Mouse (Mus musculus) heart, embryonic 10.5 days (tissue): Measurements from ENCODE around the gene Scamp3. TPM values are rescaled to one million over a fixed set of nuclear protein-coding genes. Genes with fewer than 3 reads are reported as not detected.
"Not testable (repeated sequence)": the region's sequence is repeated elsewhere in the genome, so short reads cannot be mapped to it uniquely, and the experiment has no call there.

Experiments used
- DNase-seq: peaks from one replicate; pipeline ENCODE4 v3.0.0-alpha.2; 2017; ENCODE audit warnings: low spot score
- H3K27ac ChIP-seq: fragments of 300-500 bp; sonication (generic); 2 replicates; pipeline ENCODE4 v1.5.1; 2016; ENCODE audit warnings: mild to moderate bottlenecking
- H3K27me3 ChIP-seq: fragments of 300-500 bp; sonication (generic); 2 replicates; pipeline ENCODE4 v1.6.1; 2016; ENCODE audit warnings: mild to moderate bottlenecking; ENCODE audit not compliant: poor library complexity, insufficient read depth, severe bottlenecking
- H3K36me3 ChIP-seq: fragments of 300-500 bp; sonication (generic); 2 replicates; pipeline ENCODE4 v1.6.1; 2016; ENCODE audit warnings: mild to moderate bottlenecking, moderate library complexity
- H3K4me1 ChIP-seq: fragments of 300-500 bp; sonication (generic); 2 replicates; pipeline ENCODE4 v1.6.1; 2016; ENCODE audit warnings: mild to moderate bottlenecking
- H3K4me3 ChIP-seq: fragments of 300-500 bp; sonication (generic); 2 replicates; pipeline ENCODE4 v1.5.1; 2016; ENCODE audit warnings: mild to moderate bottlenecking, moderate library complexity
- H3K9me3 ChIP-seq: fragments of 300-500 bp; sonication (generic); 2 replicates; pipeline ENCODE4 v1.6.1; 2016; ENCODE audit warnings: mild to moderate bottlenecking, moderate library complexity
- WGBS: fragments of 180-500 bp; shearing (Covaris S2); methylation state at CpG from one replicate; pipeline ENCODE4 v1.1.7; 2016; 5-methylcytosine and 5-hydroxymethylcytosine counted together
- polyA plus RNA-seq: library from polyadenylated mRNA; unstranded; fragments of >200 nt; fragmentation: Nextera tagmentation; extraction: Ambion mirVana; gene quantifications from 2 replicates; pipeline ENCODE4 v1.2.1, GENCODE M21; 2016

Gene Scamp3
- polyA plus RNA-seq, 1 experiment from 2014 or later: 115 TPM

- Histone ChIP-seq H3K27ac (no peak overlapping the region), H3K4me3 (no peak overlapping the region), H3K9me3 (no peaks in the 10 kb centered on the region), H3K4me1 (peaks cover 21% of the 10 kb centered on the region), H3K36me3 (peaks cover 67% of the 10 kb centered on the region), H3K27me3 (no peaks in the 10 kb centered on the region)
- DNase-seq: no peak
- WGBS: 90% methylated on average over 7 of the region's 7 CpGs
Measured at GRCm38 (mm10) chr3:89209731-89210130, 32.5 kb downstream of the Scamp3 start.

GRCm38 (mm10) chr3:89210162-89210561 is 32.9 kb downstream of the Scamp3 start:
- DNase-seq: no peak
- Histone ChIP-seq H3K27me3 (no peaks in the 10 kb centered on the region), H3K4me3 (no peak overlapping the region), H3K36me3 (peaks cover 63% of the 10 kb centered on the region), H3K27ac (no peak overlapping the region), H3K9me3 (no peaks in the 10 kb centered on the region), H3K4me1 (peaks cover 25% of the 10 kb centered on the region)
- WGBS: 85% methylated on average over 13 of the region's 13 CpGs

GRCm38 (mm10) chr3:89210731-89211130 is 33.5 kb downstream of the Scamp3 start:
- no peaks in the 10 kb centered on the region for H3K9me3 ChIP-seq
- H3K27ac ChIP-seq: no peak overlapping the region
- DNase-seq: no peak
- no peak overlapping the region for H3K4me3 ChIP-seq
- peaks cover 31% of the 10 kb centered on the region for H3K4me1 ChIP-seq
- WGBS: 82% methylated on average over 7 of the region's 7 CpGs
- no peaks in the 10 kb centered on the region for H3K27me3 ChIP-seq
- peaks cover 58% of the 10 kb centered on the region for H3K36me3 ChIP-seq

GRCm38 (mm10) chr3:89213803-89214530 is 36.7 kb downstream of the Scamp3 start:
- Histone ChIP-seq H3K27me3 (no peaks in the 10 kb centered on the region), H3K4me3 (peak overlapping the region; percentile 96), H3K27ac (peak overlapping the region; percentile 97), H3K9me3 (no peaks in the 10 kb centered on the region), H3K4me1 (peaks cover 39% of the 10 kb centered on the region), H3K36me3 (peaks cover 26% of the 10 kb centered on the region)
- under 1% methylated on average over 69 of the region's 69 CpGs for whole genome bisulfite sequencing
- DNase-seq: peak; percentile 97

- Histone ChIP-seq H3K4me3 (peak within 1 kb of the TSS; percentile 96), H3K36me3 (peaks cover 17% of the 10 kb centered on the region), H3K27ac (peak within 1 kb of the TSS; percentile 97), H3K4me1 (peaks cover 48% of the 10 kb centered on the region), H3K27me3 (no peaks in the 10 kb centered on the region), H3K9me3 (no peaks in the 10 kb centered on the region)
- WGBS: 2% methylated on average over 19 of the region's 19 CpGs
- no peak for DNase-seq
Measured at GRCm38 (mm10) chr3:89214681-89215411, 37.6 kb downstream of the Scamp3 start, which contains the start of gene Thbs3. Gene Thbs3, plus strand, starts transcription at chr3:89215180.

- no peaks in the 10 kb centered on the region for H3K9me3 ChIP-seq
- WGBS: under 1% methylated on average over 6 of the region's 6 CpGs
Measured at GRCm38 (mm10) chr3:89215853-89216252, 38.6 kb downstream of the Scamp3 start.

GRCm38 (mm10) chr3:89216407-89216806 is 39.1 kb downstream of the Scamp3 start:
- not testable (repeated sequence) for DNase-seq, H3K4me3 ChIP-seq, H3K36me3 ChIP-seq, H3K27ac ChIP-seq, H3K9me3 ChIP-seq, H3K27me3 ChIP-seq
- 72% methylated on average over 7 of the region's 7 CpGs for WGBS
- peaks cover 51% of the 10 kb centered on the region for H3K4me1 ChIP-seq

More at GRCm38 (mm10) chr3:89215853-89216252, 38.6 kb downstream of the Scamp3 start:
- Histone ChIP-seq H3K4me3 (peak overlapping the region; percentile 96), H3K36me3 (peaks cover 7% of the 10 kb centered on the region), H3K4me1 (peaks cover 51% of the 10 kb centered on the region), H3K27me3 (no peaks in the 10 kb centered on the region), H3K27ac (peak overlapping the region; percentile 97)
- DNase-seq: peak; percentile 93

GRCm38 (mm10) chr3:89218271-89218670 is 41.0 kb downstream of the Scamp3 start:
- H3K27me3 ChIP-seq: no peaks in the 10 kb centered on the region
- peaks cover 41% of the 10 kb centered on the region for H3K4me1 ChIP-seq
- peaks cover 3% of the 10 kb centered on the region; the same call in 1 of the 2 replicates for H3K36me3 ChIP-seq
- H3K4me3 ChIP-seq: no peak overlapping the region
- H3K27ac ChIP-seq: no peak overlapping the region
- 79% methylated on average over 1 of the region's 1 CpGs for WGBS
- DNase-seq: no peak
- no peaks in the 10 kb centered on the region for H3K9me3 ChIP-seq

GRCm38 (mm10) chr3:89219546-89219945 is 42.3 kb downstream of the Scamp3 start:
- H3K27ac ChIP-seq: peak overlapping the region; percentile 74
- peaks cover 43% of the 10 kb centered on the region for H3K4me1 ChIP-seq
- 27% methylated on average over 8 of the region's 8 CpGs for WGBS
- H3K27me3 ChIP-seq: 0 out of 2 replicates have a peak, but pooled peaks cover 7% of the 10 kb centered on the region
- H3K9me3 ChIP-seq: no peaks in the 10 kb centered on the region
- H3K36me3 ChIP-seq: peaks cover 6% of the 10 kb centered on the region; the same call in 1 of the 2 replicates
- no peak for DNase-seq
- no peak overlapping the region for H3K4me3 ChIP-seq

GRCm38 (mm10) chr3:89221167-89221566 is 43.9 kb downstream of the Scamp3 start:
- Histone ChIP-seq H3K36me3 (peaks cover 6% of the 10 kb centered on the region; the same call in 1 of the 2 replicates), H3K4me3 (no peak overlapping the region), H3K27ac (no peak overlapping the region; the same call in 1 of the 2 replicates), H3K9me3 (no peaks in the 10 kb centered on the region), H3K4me1 (peaks cover 41% of the 10 kb centered on the region), H3K27me3 (peaks cover 23% of the 10 kb centered on the region)
- 80% methylated on average over 5 of the region's 5 CpGs for WGBS
- no peak for DNase-seq

GRCm38 (mm10) chr3:89224796-89225195 is 47.5 kb downstream of the Scamp3 start:
- WGBS: 68% methylated on average over 11 of the region's 11 CpGs
- no peak overlapping the region for H3K27ac ChIP-seq
- H3K36me3 ChIP-seq: peaks cover 6% of the 10 kb centered on the region; the same call in 1 of the 2 replicates
- peaks cover 57% of the 10 kb centered on the region for H3K4me1 ChIP-seq
- peaks cover 43% of the 10 kb centered on the region for H3K27me3 ChIP-seq
- DNase-seq: no peak
- H3K9me3 ChIP-seq: no peaks in the 10 kb centered on the region
- H3K4me3 ChIP-seq: no peak overlapping the region

- peaks cover 53% of the 10 kb centered on the region for H3K4me1 ChIP-seq
- DNase-seq: no peak
- peaks cover 6% of the 10 kb centered on the region; the same call in 1 of the 2 replicates for H3K36me3 ChIP-seq
- peak overlapping the region; percentile 64; the same call in 1 of the 2 replicates for H3K4me3 ChIP-seq
- no peaks in the 10 kb centered on the region for H3K9me3 ChIP-seq
- peaks cover 49% of the 10 kb centered on the region for H3K27me3 ChIP-seq
- peak overlapping the region; percentile 7; the same call in 1 of the 2 replicates for H3K27ac ChIP-seq
- WGBS: 65% methylated on average over 12 of the region's 12 CpGs
Measured at GRCm38 (mm10) chr3:89225321-89225815, 48.1 kb downstream of the Scamp3 start.

- Histone ChIP-seq H3K4me1 (peaks cover 53% of the 10 kb centered on the region), H3K36me3 (peaks cover 6% of the 10 kb centered on the region; the same call in 1 of the 2 replicates), H3K27me3 (peaks cover 54% of the 10 kb centered on the region), H3K4me3 (peak overlapping the region; percentile 64), H3K27ac (peak overlapping the region; percentile 62), H3K9me3 (no peaks in the 10 kb centered on the region)
- no peak for DNase-seq
- WGBS: 54% methylated on average over 4 of the region's 4 CpGs
Measured at GRCm38 (mm10) chr3:89225918-89226317, 48.6 kb downstream of the Scamp3 start.
